Mouse (Mus musculus) 3134 (cell line): Measurements from ENCODE around the gene Aadacl3.

Experiments used
- DNase-seq: peaks from one replicate; pipeline ENCODE4 v3.0.0-alpha.2; 2011; ENCODE audit warnings: low spot score; ENCODE audit not compliant: insufficient read length; ENCODE audit errors: extremely low read depth

Gene Aadacl3

GRCm38 (mm10) chr4:144463656-144464055 lies at the start of gene Aadacl3:
Aadacl3 (minus strand) TSS chr4:144463756.
- no peak for DNase-seq

GRCm38 (mm10) chr4:144506518-144506917 lies 43.0 kb upstream of the Aadacl3 start:
- no peak for DNase-seq

GRCm38 (mm10) chr4:144493331-144493730 lies 29.8 kb upstream of the Aadacl3 start:
- DNase-seq: no peak

- no peak for DNase-seq
Observed at GRCm38 (mm10) chr4:144468091-144468490, 4.5 kb upstream of the Aadacl3 start.

- no peak for DNase-seq
Observed at GRCm38 (mm10) chr4:144465206-144465605, 1.6 kb upstream of the Aadacl3 start.

GRCm38 (mm10) chr4:144453217-144453616 lies 10.3 kb downstream of the Aadacl3 start, which contains the start of gene Gm9944:
Gm9944 (minus strand) TSS chr4:144453317.
- no peak for DNase-seq

- DNase-seq: no peak
Observed at GRCm38 (mm10) chr4:144448546-144448945, 15.0 kb downstream of the Aadacl3 start.

GRCm38 (mm10) chr4:144441582-144441981 lies 22.0 kb downstream of the Aadacl3 start:
- DNase-seq: no peak

- no peak for DNase-seq
Observed at GRCm38 (mm10) chr4:144441095-144441494, 22.5 kb downstream of the Aadacl3 start.

GRCm38 (mm10) chr4:144438672-144439071 lies 24.9 kb downstream of the Aadacl3 start, which contains the start of gene 1700012P22Rik:
1700012P22Rik (minus strand) TSS chr4:144438772.
- DNase-seq: no peak

- no peak for DNase-seq
Observed at GRCm38 (mm10) chr4:144433216-144433615, 30.3 kb downstream of the Aadacl3 start.

- no peak for DNase-seq
Observed at GRCm38 (mm10) chr4:144430723-144431122, 32.8 kb downstream of the Aadacl3 start.

GRCm38 (mm10) chr4:144428868-144429267 lies 34.7 kb downstream of the Aadacl3 start:
- DNase-seq: no peak

- no peak for DNase-seq
Observed at GRCm38 (mm10) chr4:144424590-144424989, 39.0 kb downstream of the Aadacl3 start.

- no peak for DNase-seq
Observed at GRCm38 (mm10) chr4:144420644-144421043, 42.9 kb downstream of the Aadacl3 start.

GRCm38 (mm10) chr4:144408290-144408689 lies 55.3 kb downstream of the Aadacl3 start, which contains the start of gene Pramef12:
Pramef12 (minus strand) TSS chr4:144408464.
- DNase-seq: no peak

GRCm38 (mm10) chr4:144406261-144406660 lies 57.3 kb downstream of the Aadacl3 start:
- no peak for DNase-seq

GRCm38 (mm10) chr4:144404456-144405086 lies 59.0 kb downstream of the Aadacl3 start:
- DNase-seq: no peak
